In the genomic region with DNA sequence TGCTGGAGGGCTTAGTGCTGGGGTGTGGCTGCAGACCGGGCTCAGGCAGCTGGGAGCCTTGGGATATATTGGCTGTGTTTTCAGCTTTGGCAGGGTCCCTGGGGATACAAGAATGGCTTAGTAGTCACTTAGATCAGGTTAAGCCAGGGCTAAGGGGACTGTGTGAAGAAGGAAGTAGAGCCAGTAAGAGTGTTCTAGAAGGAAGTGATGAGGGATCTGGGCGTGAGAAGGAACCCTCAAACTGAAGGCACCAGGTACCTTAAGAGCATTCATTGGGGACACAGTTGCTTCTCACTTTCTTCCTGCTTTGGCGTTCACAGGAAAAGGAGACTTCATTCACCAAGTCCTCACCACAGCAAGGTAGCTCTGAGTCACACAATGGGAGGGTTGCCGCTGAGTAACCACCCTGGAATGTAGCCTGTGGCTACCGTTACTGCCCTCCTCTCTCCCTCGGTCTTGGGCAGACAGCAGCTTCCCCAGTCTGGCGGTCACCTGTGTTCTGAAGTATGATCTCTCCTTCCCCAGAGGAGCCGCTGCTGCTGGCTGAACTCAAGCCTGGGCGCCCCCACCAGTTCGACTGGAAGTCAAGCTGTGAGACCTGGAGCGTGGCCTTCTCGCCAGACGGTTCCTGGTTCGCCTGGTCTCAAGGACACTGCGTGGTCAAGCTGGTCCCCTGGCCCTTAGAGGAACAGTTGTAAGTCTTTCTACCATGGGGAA, we compare ENCODE assay signal across 8 mouse cellular contexts. TPM values are rescaled to one million over a fixed set of nuclear protein-coding genes. Genes with fewer than 3 reads are reported as not detected.
DNase-seq lines count a peak whose midpoint lies in the region; ATAC-seq and TF ChIP-seq lines count a peak whose summit lies in the region.

No protein-coding gene starts in this region.

- H3K27me3 ChIP-seq in heart, adult 2 months (ENCODE audit: control insufficient read depth, insufficient read depth, low read length): no peaks in the 10 kb centered on the region
- H3K27me3 ChIP-seq in kidney, embryonic 14.5 days (ENCODE audit: control insufficient read depth, insufficient read depth, low read length): no peaks in the 10 kb centered on the region
- no peaks in the 10 kb centered on the region for H3K27me3 ChIP-seq in splenic B cell, adult 2 months (ENCODE audit: control insufficient read depth, insufficient read depth, low read length, poor library complexity, severe bottlenecking)

- peaks cover 17% of the 10 kb centered on the region for H3K36me3 ChIP-seq in heart, adult 2 months (ENCODE audit: control insufficient read depth, insufficient read depth, low read length)
- H3K36me3 ChIP-seq in kidney, embryonic 14.5 days (ENCODE audit: control insufficient read depth, insufficient read depth, low read length): peaks cover 41% of the 10 kb centered on the region
- H3K36me3 ChIP-seq in splenic B cell, adult 2 months (ENCODE audit: control insufficient read depth, insufficient read depth, low read length, poor library complexity, severe bottlenecking): peaks cover 3% of the 10 kb centered on the region; the same call in 1 of the 2 replicates

- WGBS in heart, adult 2 months: 28% methylated on average over 15 of the region's 15 CpGs
- 55% methylated on average over 15 of the region's 15 CpGs for WGBS in kidney, embryonic 14.5 days

- no peak overlapping the region for H3K4me3 ChIP-seq in heart, adult 2 months
- H3K4me3 ChIP-seq in kidney, embryonic 14.5 days (ENCODE audit: low read length): no peak overlapping the region

- ATAC-seq in kidney, embryonic 14.5 days (ENCODE audit: low FRiP score, low TSS enrichment): 0 out of 2 replicates have a peak, but pooled peaks have one; percentile 40

- no peak for TF ChIP-seq POLR2A in heart, adult 2 months (IDR thresholded peaks at IDR 0.05; ENCODE audit: insufficient read depth, low read depth, low read length)

- no peak for TF ChIP-seq EP300 in heart, adult 2 months (IDR thresholded peaks at IDR 0.05; ENCODE audit: insufficient read depth, low read depth, low read length)

- no peak overlapping the region for H3K4me2 ChIP-seq in kidney, embryonic 14.5 days (replicated peaks; ENCODE audit: low read depth, low read length)

- H3K4me1 ChIP-seq in heart, adult 2 months (ENCODE audit: control insufficient read depth, insufficient read depth, low read length): peaks cover 37% of the 10 kb centered on the region
- peaks cover 47% of the 10 kb centered on the region for H3K4me1 ChIP-seq in kidney, embryonic 14.5 days (ENCODE audit: control insufficient read depth, insufficient read depth, low read length)

- peak; percentile 39 to 48 for DNase-seq in heart, adult 2 months
- DNase-seq in heart, adult 8-10 months (ENCODE audit: low spot score): no peak
- DNase-seq in brain, adult 2 months (ENCODE audit: low read depth, low spot score): peak; percentile 64
- DNase-seq in splenic B cell, adult 2 months (ENCODE audit: low read depth, low spot score): peak; percentile 31
- no peak for DNase-seq in right cerebral cortex, postnatal 36 days (ENCODE audit: low spot score in 2 of 2)
- DNase-seq in right cerebral cortex, postnatal 10 days (ENCODE audit: low spot score in 2 of 2): no peak
- DNase-seq in cerebellum, adult 9-11 months: no peak

- H3K79me2 ChIP-seq in heart, adult 2 months (replicated peaks; ENCODE audit: control insufficient read depth, insufficient read depth, low read length): peaks cover 7% of the 10 kb centered on the region

- no peaks in the 10 kb centered on the region for H3K9me3 ChIP-seq in kidney, embryonic 14.5 days (ENCODE audit: control insufficient read depth, low read length)

- H3K9ac ChIP-seq in heart, adult 2 months (ENCODE audit: low read depth, low read length): 0 out of 2 replicates have a peak overlapping the region, but pooled peaks have one; percentile 2
- H3K9ac ChIP-seq in kidney, embryonic 14.5 days (ENCODE audit: low read depth, low read length): no peak overlapping the region

- peak overlapping the region; percentile 36 for H3K27ac ChIP-seq in heart, adult 2 months
- H3K27ac ChIP-seq in kidney, embryonic 14.5 days (ENCODE audit: low read depth, low read length): peak overlapping the region; percentile 12; the same call in 1 of the 2 replicates

- no peak for TF ChIP-seq CTCF in heart, adult 2 months (IDR thresholded peaks at IDR 0.05)

- intact Hi-C loops in heart, adult 2 months (cut with DNase I): no loop called here

RNA-seq across cellular contexts. Expression of a gene that starts 6.1 kb away (rescaled TPM):
- total RNA-seq in heart, adult 2 months (2021): 100 to 1,000 TPM in 1 of 2 experiments, 10 to 100 TPM in 1; 91.4 to 101 TPM
- 130 and 197 TPM in 2 replicates for polyA plus RNA-seq in heart, adult 2 months (2012; rRNA removed)
- total RNA-seq in heart, adult 8-10 months (2022): 100 to 1,000 TPM in 3 of 4 experiments, 10 to 100 TPM in 1; 87.1 to 122 (median 111) TPM
- polyA plus RNA-seq in kidney, embryonic 14.5 days (2014; fragmentation: Nextera tagmentation; extraction: Ambion mirVana): 36.4 and 72.2 TPM in 2 replicates

RNA-seq across cellular contexts. Expression of a gene that starts 25.6 kb away (rescaled TPM):
- 1 to 10 TPM; 1.7 to 4.3 TPM for total RNA-seq in heart, adult 2 months (2021)
- 3.7 and 5.8 TPM in 2 replicates for polyA plus RNA-seq in heart, adult 2 months (2012; rRNA removed)
- 1 to 10 TPM; 1.5 to 2.9 (median 2.1) TPM for total RNA-seq in heart, adult 8-10 months (2022)
- polyA plus RNA-seq in kidney, embryonic 14.5 days (2014; fragmentation: Nextera tagmentation; extraction: Ambion mirVana): 97.1 and 111 TPM in 2 replicates

RNA-seq across cellular contexts. Expression of a gene that starts 44.3 kb away (rescaled TPM):
- total RNA-seq in heart, adult 2 months (2021): 1 to 10 TPM; 7.0 to 8.9 TPM
- 7.4 and 8.8 TPM in 2 replicates for polyA plus RNA-seq in heart, adult 2 months (2012; rRNA removed)
- total RNA-seq in heart, adult 8-10 months (2022): 1 to 10 TPM; 5.0 to 7.0 (median 6.3) TPM
- 7.4 and 9.0 TPM in 2 replicates for polyA plus RNA-seq in kidney, embryonic 14.5 days (2014; fragmentation: Nextera tagmentation; extraction: Ambion mirVana)

RNA-seq across cellular contexts. Expression of a gene that starts 50.6 kb away (rescaled TPM):
- under 1 TPM in 1 of 2 experiments, not detected in 1; 0.05 TPM for total RNA-seq in heart, adult 2 months (2021)
- polyA plus RNA-seq in heart, adult 2 months (2012; rRNA removed): 0.02 TPM in 1 of 2 replicates, not detected in the other
- under 1 TPM; 0.03 to 0.11 (median 0.06) TPM for total RNA-seq in heart, adult 8-10 months (2022)
- polyA plus RNA-seq in kidney, embryonic 14.5 days (2014; fragmentation: Nextera tagmentation; extraction: Ambion mirVana): 0.58 and 0.79 TPM in 2 replicates

Comparison
In these comparisons a context has a peak if more than half of its experiments do, and no peak if none do; other contexts are left out.
1. DNase-seq: peak in heart, adult 2 months (2 of 2), brain, adult 2 months (single experiment) and splenic B cell, adult 2 months (single experiment); none in heart, adult 8-10 months (single experiment), right cerebral cortex, postnatal 36 days (0 of 2), right cerebral cortex, postnatal 10 days (0 of 2) and cerebellum, adult 9-11 months (single experiment).